Comparison of ENCODE assay signal across 35 mouse cellular contexts in the genomic region with DNA sequence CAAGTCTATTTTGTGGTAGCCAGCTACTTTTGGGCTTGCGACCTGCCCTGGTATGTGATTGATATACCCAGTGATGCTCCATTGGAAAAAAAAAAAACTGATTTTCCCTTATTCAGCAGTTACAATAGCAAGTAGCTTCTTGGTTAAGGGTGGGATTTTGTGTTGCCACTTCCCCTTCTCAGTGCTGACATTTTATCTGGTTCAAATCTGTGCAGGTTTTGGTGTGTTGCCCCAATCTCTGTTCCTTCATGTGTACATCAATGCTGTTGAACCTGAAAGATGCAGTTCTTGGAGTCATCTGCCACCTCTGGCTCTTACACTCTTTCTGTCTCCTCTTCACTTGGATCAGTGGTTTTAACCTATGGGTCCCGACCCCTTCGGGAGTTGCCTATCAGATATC.
"Had no signal": no experiment of that assay in that cellular context is flagged by ENCODE, and none has a peak within 500 bp of the region (broad histone marks: within the 10 kb centered on the region; RNA-seq: fewer than 3 reads in every experiment).

No protein-coding gene starts in this region.

- ATAC-seq: hindbrain, embryonic 16.5 days; hindbrain, postnatal 0 days; intestine, embryonic 15.5 days; intestine, embryonic 16.5 days; intestine, postnatal 0 days had no signal

- H3K36me3 ChIP-seq: heart, embryonic 10.5 days; heart, embryonic 12.5 days; heart, embryonic 13.5 days; heart, embryonic 15.5 days; hindbrain, embryonic 10.5 days; hindbrain, embryonic 12.5 days; hindbrain, embryonic 13.5 days; hindbrain, embryonic 15.5 days; intestine, embryonic 15.5 days; kidney, embryonic 15.5 days had no signal

- H3K4me3 ChIP-seq: heart, embryonic 10.5 days; heart, embryonic 12.5 days; heart, embryonic 13.5 days; heart, embryonic 15.5 days; hindbrain, embryonic 10.5 days; hindbrain, embryonic 12.5 days; hindbrain, embryonic 13.5 days; hindbrain, embryonic 15.5 days; intestine, embryonic 15.5 days; kidney, embryonic 15.5 days; layer of hippocampus, adult 2 months; left cerebral cortex, adult 2 months had no signal

- H3K27me3 ChIP-seq: heart, embryonic 12.5 days; heart, embryonic 13.5 days; heart, embryonic 15.5 days; hindbrain, embryonic 12.5 days; hindbrain, embryonic 13.5 days; hindbrain, embryonic 15.5 days; intestine, embryonic 15.5 days; kidney, embryonic 15.5 days had no signal

- H3K9me3 ChIP-seq: heart, embryonic 10.5 days; heart, embryonic 12.5 days; heart, embryonic 13.5 days; heart, embryonic 15.5 days; hindbrain, embryonic 10.5 days; hindbrain, embryonic 12.5 days; hindbrain, embryonic 13.5 days; hindbrain, embryonic 15.5 days; intestine, embryonic 15.5 days; kidney, embryonic 15.5 days had no signal

- H3K9ac ChIP-seq: heart, embryonic 12.5 days; heart, embryonic 13.5 days; heart, embryonic 15.5 days; hindbrain, embryonic 12.5 days; hindbrain, embryonic 13.5 days; hindbrain, embryonic 14.5 days; hindbrain, embryonic 15.5 days; intestine, embryonic 15.5 days; kidney, embryonic 15.5 days had no signal

- H3K4me2 ChIP-seq: heart, embryonic 11.5 days; heart, embryonic 12.5 days; heart, embryonic 13.5 days; heart, embryonic 15.5 days; hindbrain, embryonic 12.5 days; hindbrain, embryonic 13.5 days; hindbrain, embryonic 14.5 days; hindbrain, embryonic 15.5 days; intestine, embryonic 15.5 days; kidney, embryonic 15.5 days had no signal

- DNase-seq: heart, postnatal 10 days; heart, postnatal 14 days; heart, postnatal 36 days; heart, postnatal 4 days; kidney, adult 11 months; kidney, adult 18-20 months; kidney, adult 2 months; kidney, adult 8-10 months; kidney, adult 9 months; kidney, postnatal 10 days; kidney, postnatal 14 days; kidney, postnatal 25 days; kidney, postnatal 36 days; kidney, postnatal 4 days; layer of hippocampus, adult 9-11 months; layer of hippocampus, postnatal 36 days had no signal

- H3K27ac ChIP-seq: heart, embryonic 10.5 days; heart, embryonic 13.5 days; heart, embryonic 15.5 days; hindbrain, embryonic 10.5 days; hindbrain, embryonic 12.5 days; hindbrain, embryonic 13.5 days; hindbrain, embryonic 14.5 days; hindbrain, embryonic 15.5 days; hindbrain, postnatal 0 days; intestine, embryonic 15.5 days; kidney, embryonic 15.5 days; kidney, postnatal 0 days; layer of hippocampus, adult 2 months; left cerebral cortex, adult 2 months had no signal

- H3K4me1 ChIP-seq: heart, embryonic 10.5 days; heart, embryonic 12.5 days; heart, embryonic 13.5 days; hindbrain, embryonic 10.5 days; hindbrain, embryonic 12.5 days; hindbrain, embryonic 13.5 days; hindbrain, embryonic 15.5 days; intestine, embryonic 15.5 days; kidney, embryonic 15.5 days had no signal
